Mouse (Mus musculus): ENCODE data around the gene Akap4.

GRCm38 (mm10) chrX:7114885-7115284, 47.6 kb downstream of the Akap4 start:
- no peak for TF ChIP-seq CTCF (IDR thresholded peaks at IDR 0.05; ENCODE audit: extremely low read depth, insufficient read depth, low read length)
- TF ChIP-seq POLR2A (IDR thresholded peaks at IDR 0.05; ENCODE audit: extremely low read depth, insufficient read depth, low read length), result no peak

Data from cortical plate, adult 2 months (tissue).